Mouse (Mus musculus) thymus, adult 2 months (tissue): ENCODE data around the gene Lrrfip2.

Source experiments
- CTCF ChIP-seq: fragments of 200-500 bp; IDR thresholded peaks from 2 replicates; pipeline ENCODE4 v1.5.1; 2012; ENCODE audit warnings: mild to moderate bottlenecking, control low read depth, low read length, moderate library complexity, borderline replicate concordance; ENCODE audit not compliant: control insufficient read depth, poor library complexity, insufficient read depth; ENCODE audit errors: extremely low read depth
- POLR2A ChIP-seq: fragments of 200-500 bp; IDR thresholded peaks from 2 replicates; pipeline ENCODE4 v1.6.1; 2012; ENCODE audit warnings: mild to moderate bottlenecking, low read length, control low read depth, moderate library complexity; ENCODE audit not compliant: control insufficient read depth, poor library complexity, insufficient read depth; ENCODE audit errors: extremely low read depth

GRCm38 (mm10) chr9:111144711-111145110 is 27.3 kb downstream of the Lrrfip2 start:
- TF ChIP-seq POLR2A (no peak), CTCF (no peak)
